Mouse (Mus musculus) ES-Bruce4 (cell line): ENCODE data around the gene Col9a2.

Experiments used
- CTCF ChIP-seq: IDR thresholded peaks from one replicate; pipeline ENCODE4 v1.8.1; 2011; ENCODE audit warnings: low read depth, low read length
- EP300 ChIP-seq: IDR thresholded peaks from 2 replicates; pipeline ENCODE4 v1.6.1; 2011; ENCODE audit warnings: low read depth, low read length; ENCODE audit not compliant: insufficient read depth
- POLR2A ChIP-seq: IDR thresholded peaks from one replicate; pipeline ENCODE4 v1.8.1; 2011; ENCODE audit warnings: low read length; ENCODE audit not compliant: insufficient read depth

GRCm38 (mm10) chr4:121014594-121015267 is 24.5 kb upstream of the Col9a2 start:
- no peak for TF ChIP-seq CTCF
- no peak for TF ChIP-seq POLR2A
- no peak for TF ChIP-seq EP300
